Mouse (Mus musculus): ENCODE results near the gene Tbx1.
"Not testable (repeated sequence)": the region's sequence is repeated elsewhere in the genome, so short reads cannot be mapped to it uniquely, and the experiment has no call there.

Tbx1 gene

DNA sequence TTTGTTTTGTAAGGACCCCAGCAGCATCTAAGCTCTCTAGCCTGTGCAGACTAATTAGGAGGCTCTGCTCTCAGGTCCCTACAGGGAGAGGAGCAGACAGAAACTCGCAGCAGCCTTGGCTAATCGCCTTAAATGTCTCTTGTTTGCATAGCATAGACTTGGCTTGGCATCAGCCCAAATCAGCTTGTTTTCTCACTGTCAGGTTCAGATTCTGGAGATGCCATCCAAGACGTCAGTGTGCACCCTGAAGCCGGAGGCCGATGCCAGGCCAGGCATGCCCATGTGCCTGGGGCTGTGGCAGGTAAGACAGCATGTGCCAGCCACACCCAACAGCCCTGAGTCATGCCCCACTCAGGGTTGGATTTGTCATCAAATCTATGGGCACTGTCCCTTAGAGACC, 42.6 kb downstream of the Tbx1 start:
- peaks cover 56% of the 10 kb centered on the region for H3K36me3 ChIP-seq (ENCODE audit: insufficient read depth, low read length)
- H3K4me1 ChIP-seq (replicated peaks; ENCODE audit: low read depth, low read length) = peaks cover 11% of the 10 kb centered on the region; the same call in 1 of the 2 replicates
- no peak overlapping the region for H3K4me3 ChIP-seq (replicated peaks; ENCODE audit: low read length)
- H3K9me3 ChIP-seq (ENCODE audit: low read length) = peaks cover 10% of the 10 kb centered on the region
- TF ChIP-seq CTCF (conservative IDR thresholded peaks at IDR 0.05; ENCODE audit: low read length) (no peak), NANOG (IDR thresholded peaks at IDR 0.05; ENCODE audit: borderline replicate concordance, low read length) (no peak)
- H3K27me3 ChIP-seq (ENCODE audit: insufficient read depth, low read length) = no peaks in the 10 kb centered on the region

DNA sequence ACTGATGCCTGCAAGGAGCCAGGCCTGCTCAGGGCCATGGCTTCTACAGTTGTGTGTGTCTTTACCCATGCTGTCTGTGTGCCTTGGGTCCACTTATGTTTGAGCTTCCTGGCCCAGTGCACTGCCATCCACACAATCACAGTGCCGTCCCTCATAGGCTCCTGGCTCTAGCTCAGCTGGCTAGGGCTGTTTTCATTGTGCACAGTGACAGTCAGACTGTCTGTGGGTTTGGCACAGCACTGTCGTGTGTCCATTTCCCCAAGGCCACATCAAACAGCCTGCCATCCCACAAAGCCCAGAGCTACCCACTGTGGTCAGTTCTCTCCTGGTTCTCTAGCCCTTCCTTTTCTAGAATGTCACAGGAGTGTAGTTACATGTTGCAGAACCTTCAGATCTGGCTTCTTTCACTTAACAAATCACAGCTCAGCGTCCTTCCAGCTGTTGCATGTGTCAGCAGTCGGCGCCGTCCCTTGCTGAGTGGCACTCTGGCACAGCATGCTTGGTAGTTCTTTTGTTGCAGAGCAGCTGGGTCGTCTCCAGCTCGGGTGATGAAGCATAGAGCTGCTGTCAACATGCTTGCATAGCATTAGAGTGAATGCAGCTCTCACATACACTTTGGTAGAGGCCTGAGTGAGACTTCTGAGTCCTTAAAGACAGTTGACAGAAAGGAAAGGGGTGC, 47.2 kb downstream of the Tbx1 start:
- Histone ChIP-seq H3K27me3 (ENCODE audit: insufficient read depth, low read length) (no peaks in the 10 kb centered on the region), H3K4me3 (replicated peaks; ENCODE audit: low read length) (no peak overlapping the region)

DNA sequence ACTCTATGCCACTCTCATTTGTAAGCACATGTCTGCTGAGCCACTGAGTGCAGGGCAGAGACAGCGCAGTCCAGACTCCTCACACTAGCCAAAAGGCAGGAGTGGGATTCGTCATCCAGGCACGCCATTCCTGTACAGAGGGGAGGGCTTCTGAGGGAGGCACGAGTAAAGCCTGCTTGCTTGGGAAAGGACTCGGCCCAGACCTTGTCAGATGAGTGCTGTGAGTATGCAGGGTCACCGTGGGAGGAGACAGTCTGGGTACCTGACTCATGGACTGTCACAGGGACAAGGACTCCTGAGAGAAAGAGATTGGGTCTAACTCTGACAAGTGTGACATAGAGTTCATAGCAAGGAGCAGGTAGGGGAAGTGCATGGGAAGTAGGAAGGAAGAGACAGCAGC, 51.2 kb downstream of the Tbx1 start:
- TF ChIP-seq CTCF (conservative IDR thresholded peaks at IDR 0.05; ENCODE audit: low read length) (no peak), POU5F1 (IDR thresholded peaks at IDR 0.05; ENCODE audit: borderline replicate concordance, low read length) (no peak), NANOG (IDR thresholded peaks at IDR 0.05; ENCODE audit: borderline replicate concordance, low read length) (no peak)
- Histone ChIP-seq H3K4me3 (replicated peaks; ENCODE audit: low read length) (no peak overlapping the region), H3K9me3 (ENCODE audit: low read length) (no peaks in the 10 kb centered on the region), H3K4me1 (replicated peaks; ENCODE audit: low read depth, low read length) (peaks cover 14% of the 10 kb centered on the region), H3K36me3 (ENCODE audit: insufficient read depth, low read length) (peaks cover 27% of the 10 kb centered on the region), H3K27me3 (ENCODE audit: insufficient read depth, low read length) (no peaks in the 10 kb centered on the region)

More for the DNA sequence above, 47.2 kb downstream of the Tbx1 start:
- Histone ChIP-seq H3K4me1 (replicated peaks; ENCODE audit: low read depth, low read length) (peaks cover 12% of the 10 kb centered on the region), H3K9me3 (ENCODE audit: low read length) (peaks cover 10% of the 10 kb centered on the region), H3K36me3 (ENCODE audit: insufficient read depth, low read length) (peaks cover 52% of the 10 kb centered on the region)
- TF ChIP-seq NANOG (IDR thresholded peaks at IDR 0.05; ENCODE audit: borderline replicate concordance, low read length) = no peak
- no peak for TF ChIP-seq POU5F1 (IDR thresholded peaks at IDR 0.05; ENCODE audit: borderline replicate concordance, low read length)
- no peak for TF ChIP-seq CTCF (conservative IDR thresholded peaks at IDR 0.05; ENCODE audit: low read length)

DNA sequence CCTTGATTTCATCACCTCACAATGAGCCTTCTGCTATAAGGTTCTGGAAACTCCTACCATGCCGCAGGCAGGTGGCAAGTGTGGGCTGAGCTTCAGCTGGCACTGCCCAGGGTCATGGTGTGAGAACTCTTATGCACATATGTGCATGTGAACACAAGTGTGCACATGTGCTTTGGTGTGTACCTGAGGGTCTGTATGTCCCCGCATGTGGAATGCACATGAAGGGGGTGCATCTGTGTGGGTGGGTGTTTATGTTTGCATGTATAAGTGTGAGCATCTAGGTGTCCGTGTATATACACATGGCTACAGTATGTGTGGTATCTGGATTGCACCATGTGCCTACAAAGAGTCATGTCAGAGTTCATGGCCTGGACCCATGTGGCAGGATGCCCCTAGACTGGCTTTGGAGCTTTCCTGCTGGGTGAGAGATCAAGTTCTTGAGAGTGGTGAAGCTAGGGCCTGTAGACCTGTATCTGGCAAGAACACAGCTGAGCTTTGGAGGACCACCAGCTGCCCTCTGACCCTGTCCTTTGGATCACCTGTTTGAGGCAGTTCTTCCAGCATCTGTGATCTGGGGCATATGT, 53.0 kb downstream of the Tbx1 start:
- peaks cover 12% of the 10 kb centered on the region for H3K36me3 ChIP-seq (ENCODE audit: insufficient read depth, low read length)
- H3K4me3 ChIP-seq (replicated peaks; ENCODE audit: low read length) = no peak overlapping the region
- no peak for TF ChIP-seq NANOG (IDR thresholded peaks at IDR 0.05; ENCODE audit: borderline replicate concordance, low read length)
- no peak for TF ChIP-seq POU5F1 (IDR thresholded peaks at IDR 0.05; ENCODE audit: borderline replicate concordance, low read length)
- TF ChIP-seq CTCF (conservative IDR thresholded peaks at IDR 0.05; ENCODE audit: low read length) = no peak
- no peaks in the 10 kb centered on the region for H3K9me3 ChIP-seq (ENCODE audit: low read length)
- no peaks in the 10 kb centered on the region for H3K27me3 ChIP-seq (ENCODE audit: insufficient read depth, low read length)
- H3K4me1 ChIP-seq (replicated peaks; ENCODE audit: low read depth, low read length) = peaks cover 14% of the 10 kb centered on the region

DNA sequence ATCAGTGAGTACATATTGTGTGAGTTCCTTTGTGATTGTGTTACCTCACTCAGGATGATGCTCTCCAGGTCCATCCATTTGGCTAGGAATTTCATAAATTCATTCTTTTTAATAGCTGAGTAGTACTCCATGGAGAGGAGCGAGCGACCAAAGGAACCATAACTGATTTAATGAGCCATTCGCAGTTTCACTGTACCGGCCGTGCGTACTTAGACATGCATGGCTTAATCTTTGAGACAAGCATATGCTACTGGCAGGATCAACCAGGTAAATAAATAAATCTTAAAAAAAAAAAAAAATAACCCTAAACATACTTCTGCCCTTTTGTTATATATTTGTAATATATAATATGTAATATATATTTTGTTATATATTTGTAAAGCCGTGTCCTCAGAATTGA, 57.4 kb downstream of the Tbx1 start:
- not testable (repeated sequence) for H3K4me1 ChIP-seq (replicated peaks; ENCODE audit: low read depth, low read length); H3K27me3 ChIP-seq (ENCODE audit: insufficient read depth, low read length); H3K9me3 ChIP-seq (ENCODE audit: low read length); H3K36me3 ChIP-seq (ENCODE audit: insufficient read depth, low read length); H3K4me3 ChIP-seq (replicated peaks; ENCODE audit: low read length)

Data from E14TG2a.4 (cell line).